Mouse (Mus musculus): Measurements from ENCODE around the gene Rhbdf1.
A peak's percentile ranks its signal among the peaks of the same experiment; 100 is the strongest.

The Rhbdf1 gene

DNA sequence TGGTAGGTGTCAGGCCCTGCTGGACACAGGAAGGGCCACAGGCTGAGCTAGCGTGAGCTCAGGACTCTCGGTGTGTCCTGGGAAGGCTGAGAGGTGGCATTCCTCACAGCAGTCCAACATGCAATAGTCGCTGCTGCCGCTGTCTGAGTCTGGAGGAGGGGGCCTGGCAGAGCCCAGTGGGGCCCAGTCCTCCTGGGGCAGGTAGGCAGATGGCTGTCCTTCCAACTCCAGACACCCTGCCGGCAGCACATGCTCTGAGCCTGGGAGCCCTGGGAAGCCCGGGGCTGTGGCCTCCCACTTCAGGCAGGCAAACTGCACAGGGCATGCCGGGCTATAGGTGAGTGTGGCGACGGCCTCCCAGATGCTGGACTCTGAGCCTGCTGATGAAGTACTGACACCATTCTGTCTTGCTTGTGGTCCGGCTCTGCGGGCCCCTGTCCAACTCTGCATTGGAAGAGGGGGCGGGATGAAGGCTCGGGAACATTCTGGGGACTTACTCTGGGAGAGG is 31.4 kb downstream of the Rhbdf1 start:
- DNase-seq (ENCODE audit: low spot score in 2 of 2): no peak

DNA sequence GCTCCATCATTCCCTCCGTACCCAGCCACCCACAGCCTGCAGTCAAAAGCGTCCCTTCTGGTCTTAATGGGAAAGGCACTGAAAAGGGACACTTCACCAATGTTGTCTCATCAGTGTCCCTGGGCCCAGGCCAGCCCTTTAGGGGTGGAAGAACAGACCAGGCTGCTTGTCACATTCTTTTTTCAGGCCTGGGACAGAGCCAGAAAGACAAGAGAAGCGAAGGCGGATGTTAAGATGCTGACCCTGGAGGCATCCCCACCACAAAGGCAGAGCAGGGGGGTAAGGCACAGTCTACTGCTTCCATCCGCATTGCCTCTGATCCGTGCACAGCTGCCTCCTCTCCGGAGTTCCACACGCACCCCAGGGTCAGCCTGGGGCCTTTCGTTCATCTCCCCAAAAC is 32.0 kb downstream of the Rhbdf1 start:
- DNase-seq (ENCODE audit: low spot score in 2 of 2): no peak

DNA sequence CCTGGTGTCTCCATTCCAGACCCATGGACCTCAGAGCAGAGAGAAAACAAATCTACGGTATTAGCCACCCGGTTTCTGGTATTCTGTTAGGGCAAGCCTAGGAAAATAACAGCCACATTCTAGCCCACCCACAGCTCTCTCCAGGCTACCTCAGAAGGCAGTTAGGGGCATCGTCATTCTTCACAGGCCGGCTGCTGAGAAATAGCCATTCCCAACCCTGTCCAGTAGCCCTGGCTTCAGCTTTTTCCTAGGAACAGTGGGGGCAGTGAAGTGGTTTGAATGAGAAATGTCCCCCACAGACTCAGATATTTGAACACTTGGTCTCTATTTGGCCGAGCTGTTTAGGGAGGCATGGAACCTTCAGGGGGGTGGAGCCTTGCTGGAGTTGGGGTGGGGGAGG is 32.7 kb downstream of the Rhbdf1 start:
- no peak for DNase-seq (ENCODE audit: low spot score in 2 of 2)

DNA sequence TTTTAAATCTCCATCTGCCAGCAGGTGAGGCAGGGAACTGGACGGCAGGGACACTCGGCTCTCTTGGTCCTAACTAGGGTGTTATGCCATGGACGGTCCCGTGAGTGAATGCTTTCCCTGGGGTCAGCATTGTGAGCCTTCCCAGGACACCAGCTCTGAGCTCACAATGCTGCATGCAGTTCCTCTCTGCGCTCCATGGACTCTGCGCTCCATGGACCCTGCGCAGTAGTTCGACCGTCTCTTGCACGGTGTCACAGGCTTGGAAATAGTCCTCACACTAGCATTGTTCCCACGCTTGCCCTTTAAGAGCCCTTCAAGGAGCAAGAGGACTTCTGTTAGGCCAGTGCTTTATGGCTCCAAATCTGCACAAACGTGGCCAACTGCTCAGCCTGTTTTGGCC is 33.2 kb downstream of the Rhbdf1 start:
- no peak for DNase-seq (ENCODE audit: low spot score in 2 of 2)

DNA sequence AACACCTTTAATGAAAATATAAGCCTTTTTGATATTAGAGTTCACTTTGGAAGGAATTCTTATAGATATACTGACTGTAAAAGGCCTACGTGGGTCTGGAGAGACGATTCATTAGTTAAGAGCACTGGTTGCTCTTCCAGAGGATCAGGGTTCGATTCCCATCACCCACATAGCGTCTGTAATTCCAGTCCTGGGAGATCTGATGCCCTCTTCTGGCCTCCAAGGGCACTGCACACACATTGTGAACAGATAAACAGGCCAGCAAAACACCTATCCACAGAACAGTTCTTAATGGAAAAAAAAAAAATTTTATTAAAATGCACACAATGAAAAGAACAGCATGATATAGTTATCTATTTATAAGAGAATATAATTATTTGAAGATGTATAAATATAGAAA is 34.8 kb downstream of the Rhbdf1 start:
- DNase-seq (ENCODE audit: low spot score in 2 of 2): no peak

DNA sequence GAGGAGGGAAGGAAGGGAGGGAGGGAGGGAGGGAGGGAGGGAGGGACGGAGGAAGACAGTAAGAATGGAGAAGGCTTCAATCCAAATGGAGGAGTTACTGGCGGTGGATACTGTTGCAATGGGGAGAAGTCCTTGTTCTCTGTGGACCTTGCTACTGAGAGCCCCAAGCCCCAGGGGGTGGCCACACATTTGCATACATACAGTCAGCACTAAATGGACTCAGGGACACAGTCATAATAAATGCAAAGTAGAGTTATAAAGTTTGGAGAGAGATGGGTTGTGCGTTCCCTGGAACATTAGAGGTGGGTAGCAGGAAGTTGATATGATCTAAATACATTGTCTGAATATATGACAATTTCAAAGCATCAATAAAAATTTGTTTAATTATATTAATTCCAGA is 36.1 kb downstream of the Rhbdf1 start:
- DNase-seq (ENCODE audit: low spot score in 2 of 2): no peak

DNA sequence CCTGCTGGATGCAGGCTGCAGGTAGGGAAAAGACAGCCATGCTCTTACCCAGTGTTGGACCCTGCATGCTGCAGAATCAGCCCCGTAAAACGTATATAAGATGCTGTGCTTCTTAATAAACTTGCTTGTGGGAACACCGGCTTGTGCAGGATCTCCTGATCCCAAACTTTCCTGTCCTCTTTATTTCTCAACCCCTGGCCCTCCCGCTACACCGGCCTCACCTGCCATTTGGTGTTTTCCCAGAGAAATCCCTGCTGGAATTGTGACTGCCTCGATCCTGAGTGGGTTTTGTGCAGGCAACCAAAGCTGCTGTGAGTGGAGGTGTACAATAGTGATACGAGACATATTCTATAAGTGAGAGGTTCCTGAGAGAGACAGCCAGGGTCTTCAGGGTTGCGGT is 37.6 kb downstream of the Rhbdf1 start:
- no peak for DNase-seq (ENCODE audit: low spot score in 2 of 2)

DNA sequence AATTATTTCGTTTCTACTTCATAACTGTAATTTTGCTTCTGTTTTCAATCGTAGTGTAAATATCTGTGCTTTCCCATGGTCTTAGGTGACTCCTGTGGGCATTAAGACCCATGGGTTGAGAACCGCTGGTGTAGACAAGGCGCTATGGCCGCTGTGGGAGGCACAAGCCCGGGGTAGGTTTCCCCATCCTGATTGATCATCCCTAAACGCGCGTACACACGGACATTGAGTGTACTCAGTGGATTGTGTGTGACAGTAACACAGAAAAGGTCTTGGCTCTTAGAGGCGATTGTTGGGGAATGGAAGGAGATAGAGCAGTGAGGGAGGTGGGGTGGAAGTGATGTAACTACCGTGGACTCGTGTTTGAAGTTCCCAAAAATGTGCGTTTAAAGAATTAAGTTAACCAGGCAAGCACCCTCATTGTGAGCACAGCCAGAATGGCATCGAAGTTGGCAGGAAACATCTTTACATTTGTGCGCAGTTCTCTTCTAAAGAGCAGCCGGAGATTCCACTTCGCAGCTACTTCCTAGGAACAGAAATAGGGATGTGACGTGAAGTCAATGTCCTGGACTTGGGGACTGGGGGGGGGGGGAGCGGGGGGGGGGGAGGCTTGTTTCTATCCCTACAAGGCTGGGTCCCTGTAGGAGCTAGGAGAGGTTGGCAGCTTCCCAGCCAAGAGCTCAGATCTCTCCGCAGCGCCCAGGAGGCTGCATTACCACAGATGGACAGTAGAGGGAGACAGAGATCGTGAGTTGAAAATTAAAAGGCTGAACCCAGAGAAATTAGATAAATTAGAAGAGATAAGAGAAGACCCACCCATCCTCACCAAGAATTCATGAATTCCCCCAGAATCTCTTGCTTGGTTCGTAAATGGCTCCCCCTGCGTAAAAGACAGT is 39.9 kb downstream of the Rhbdf1 start:
- DNase-seq (ENCODE audit: low spot score in 2 of 2): peak; percentile 79 to 83

DNA sequence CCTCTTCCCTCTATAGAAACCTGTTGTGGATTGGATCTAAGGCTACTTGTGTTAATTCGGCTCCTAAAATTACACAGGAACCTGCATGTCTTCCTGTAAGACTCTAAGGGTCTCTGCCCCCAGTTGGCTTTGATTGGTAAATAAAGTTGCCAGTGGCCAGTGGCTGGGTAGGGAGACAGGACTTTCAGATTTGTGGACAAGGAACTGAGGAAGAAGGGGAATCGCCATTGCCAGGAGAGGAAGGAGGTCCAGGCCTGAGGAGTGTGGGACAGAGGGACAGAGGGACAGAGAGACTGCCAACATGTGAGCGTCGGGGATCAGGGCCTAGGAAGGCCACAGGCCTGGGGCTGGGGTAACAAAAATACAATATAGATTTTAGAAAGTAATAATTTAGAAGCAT is 40.9 kb downstream of the Rhbdf1 start:
- DNase-seq (ENCODE audit: low spot score in 2 of 2): no peak

DNA sequence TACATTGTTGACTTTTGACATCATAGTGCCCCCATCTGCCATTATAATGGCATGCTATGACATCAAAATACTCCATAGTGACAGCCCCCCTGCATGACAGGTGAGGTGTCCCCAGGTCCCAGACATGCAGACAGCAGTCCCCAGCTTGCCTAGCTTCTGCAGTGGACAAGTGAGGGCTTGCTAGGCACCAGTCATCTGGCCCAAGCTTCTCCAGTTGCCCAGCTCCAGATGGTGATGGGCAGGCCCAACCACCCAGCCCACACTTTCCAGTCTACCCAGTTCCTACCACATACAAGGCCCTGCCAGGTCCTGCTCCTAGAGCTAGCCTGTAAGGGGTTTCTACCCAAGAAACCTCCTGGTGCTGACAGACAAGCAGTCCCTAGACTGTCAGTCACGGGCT is 43.6 kb downstream of the Rhbdf1 start:
- no peak for DNase-seq (ENCODE audit: low spot score in 2 of 2)

DNA sequence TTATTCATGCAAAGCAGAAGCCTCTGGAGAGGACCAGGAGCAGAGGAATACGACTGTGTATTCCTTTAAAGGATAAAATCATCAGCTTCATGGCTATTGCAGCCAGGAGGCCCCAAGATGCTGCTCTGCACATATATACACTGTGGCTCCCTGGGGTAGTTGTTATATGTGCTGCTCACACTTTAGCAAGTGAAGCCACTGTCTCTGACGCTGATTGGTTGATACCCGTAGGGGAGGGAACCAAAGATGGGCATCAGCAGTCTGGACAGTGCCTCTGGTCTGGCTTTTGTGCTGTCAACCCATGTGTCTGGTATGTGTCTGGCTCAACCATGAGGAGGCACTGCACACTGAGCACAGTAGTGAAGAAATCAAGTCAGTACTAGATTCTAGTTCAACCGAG is 55.4 kb downstream of the Rhbdf1 start:
- no peak for DNase-seq (ENCODE audit: low spot score in 2 of 2)

DNA sequence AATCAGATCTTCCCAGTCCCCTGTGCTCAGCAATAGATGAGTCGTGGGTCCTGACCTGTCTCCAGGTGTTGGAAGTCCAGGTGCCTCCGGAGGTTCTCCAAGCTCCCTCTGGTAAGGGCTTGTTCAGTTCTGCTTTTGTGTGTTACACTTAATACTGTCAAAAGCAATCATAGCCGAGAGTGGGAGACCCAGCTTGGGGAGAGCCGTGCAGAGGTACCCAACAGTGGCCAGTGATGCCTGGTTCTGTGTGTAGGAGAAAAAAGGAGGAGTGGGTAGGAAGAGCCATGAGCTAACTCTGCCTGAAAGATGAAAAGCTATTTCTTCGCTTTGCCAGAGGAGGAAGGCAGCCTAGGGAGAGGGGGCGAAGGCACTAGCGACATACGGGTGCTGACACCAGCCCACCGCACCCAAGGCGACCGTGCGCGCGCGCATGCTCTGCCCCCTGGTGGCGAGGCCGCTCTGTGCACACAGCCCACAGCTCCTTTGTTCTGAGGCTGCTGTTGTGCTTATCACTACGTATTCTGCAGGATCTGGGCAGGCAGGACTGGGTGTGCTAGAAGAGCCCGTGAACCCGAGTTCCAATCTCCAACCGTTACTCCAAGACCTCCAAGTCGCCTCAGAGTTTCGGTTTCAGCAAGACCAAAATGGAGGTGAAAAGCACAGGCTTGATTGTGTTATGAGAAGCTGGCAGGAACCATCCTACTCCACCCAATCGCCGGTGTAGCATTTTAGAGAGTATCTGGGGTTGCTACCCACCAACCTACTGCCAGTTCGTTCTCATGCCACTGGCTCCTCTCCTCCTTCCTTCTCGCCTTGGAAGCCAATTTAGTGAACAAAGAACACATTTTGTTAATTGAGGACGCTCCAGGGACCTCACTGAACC is 59.9 kb downstream of the Rhbdf1 start:
- DNase-seq (ENCODE audit: low spot score in 2 of 2): peak; percentile 52 to 81

DNA sequence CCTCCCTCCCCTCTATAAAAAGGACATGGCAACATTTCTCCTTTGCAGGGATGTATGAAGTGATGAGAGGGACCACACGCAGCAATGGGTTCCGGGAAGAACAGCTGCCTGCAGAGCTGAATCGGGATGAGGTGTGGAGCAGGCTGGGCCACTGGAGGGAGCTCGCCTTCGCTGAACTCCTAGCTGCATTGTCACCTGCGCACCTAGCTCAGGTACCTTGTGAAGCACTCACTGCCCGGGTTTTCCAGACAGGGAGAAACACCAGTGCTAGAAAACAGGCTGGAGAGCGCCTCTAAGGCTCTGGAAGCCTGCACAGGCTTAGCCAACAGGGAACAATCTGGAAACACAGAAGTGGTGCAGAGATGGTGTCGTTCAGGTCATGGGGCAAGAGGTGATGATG is 60.6 kb downstream of the Rhbdf1 start:
- no peak for DNase-seq (ENCODE audit: low spot score in 2 of 2)

DNA sequence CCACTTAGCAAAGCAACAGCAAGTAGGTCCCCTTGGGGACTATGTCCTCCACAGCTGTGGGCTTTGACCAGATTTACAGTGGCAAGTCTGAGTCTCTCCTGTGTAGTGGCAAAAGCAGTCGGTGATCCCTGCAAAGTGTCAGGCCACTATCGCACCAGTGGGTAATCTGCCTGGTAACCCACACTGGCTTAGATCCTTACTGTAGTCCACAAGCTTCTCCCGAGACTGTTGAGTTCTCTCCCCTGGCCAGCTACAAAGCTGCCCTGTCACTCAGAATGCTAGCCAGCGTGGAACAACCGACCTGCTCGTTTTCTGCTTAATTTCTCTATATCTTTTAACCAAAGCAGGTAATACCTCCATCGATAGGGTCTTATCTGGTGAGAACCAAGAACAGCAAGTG is 61.8 kb downstream of the Rhbdf1 start:
- no peak for DNase-seq (ENCODE audit: low spot score in 2 of 2)
